Mouse (Mus musculus) thymus, postnatal 0 days (tissue): ENCODE measurements around the gene Actl7a. TPM values are rescaled to one million over a fixed set of nuclear protein-coding genes. Genes with fewer than 3 reads are reported as not detected.

Experiments
- DNase-seq: peaks from one replicate; pipeline ENCODE4 v3.0.0-alpha.2; 2015; ENCODE audit warnings: low spot score
- polyA plus RNA-seq: library from polyadenylated mRNA; unstranded; fragments of >200 nt; fragmentation: Nextera tagmentation; extraction: Ambion mirVana; gene quantifications from 2 replicates; pipeline ENCODE4 v1.2.1, GENCODE M21; 2015

Gene Actl7a
- polyA plus RNA-seq, 1 experiment from 2014 or later, result not detected

GRCm38 (mm10) chr4:56756966-56757600, 13.9 kb downstream of the Actl7a start:
- no peak for DNase-seq

GRCm38 (mm10) chr4:56757693-56758092, 14.5 kb downstream of the Actl7a start:
- no peak for DNase-seq

GRCm38 (mm10) chr4:56767861-56768284, 24.7 kb downstream of the Actl7a start:
- no peak for DNase-seq

GRCm38 (mm10) chr4:56768913-56769312, 25.7 kb downstream of the Actl7a start:
- DNase-seq, result no peak

GRCm38 (mm10) chr4:56771065-56771464, 27.9 kb downstream of the Actl7a start:
- DNase-seq, result no peak

GRCm38 (mm10) chr4:56791373-56791772, 48.2 kb downstream of the Actl7a start:
- peak; percentile 14 for DNase-seq

Other genes with a start within 250 kb of the Actl7a start
- gene Gm26657, start 3.3 kb upstream of the Actl7a start, polyA plus RNA-seq, result not detected in 2 replicates
- gene Actl7b, start 2.0 kb upstream of the Actl7a start, polyA plus RNA-seq, result not detected in 2 replicates
- 22.7 and 24.3 TPM in 2 replicates for gene Elp1, start 58.9 kb downstream of the Actl7a start, polyA plus RNA-seq
- gene Fam206a, start 58.9 kb downstream of the Actl7a start, polyA plus RNA-seq, result 9.7 and 12.2 TPM in 2 replicates
- gene Ctnnal1, start 121.8 kb downstream of the Actl7a start, polyA plus RNA-seq, result 5.0 and 5.4 TPM in 2 replicates
- 4.0 and 6.0 TPM in 2 replicates for gene Tmem245, start 204.0 kb downstream of the Actl7a start, polyA plus RNA-seq
- 0.04 TPM in 1 of 2 replicates, not detected in the other for gene Frrs1l, start 247.0 kb downstream of the Actl7a start, polyA plus RNA-seq